Mouse (Mus musculus) ovary, postnatal 10 days (tissue): ENCODE measurements at regions not wholly inside any gene's neighbourhood (a gene's known extent, or its start where the extent isn't known, plus 50 kb on each side); places are given as distances from the start of the nearest gene placed in this dataset.

Source experiments
- DNase-seq: peaks from one replicate; pipeline ENCODE4 v3.0.0; 2022; ENCODE audit warnings: low spot score

DNA sequence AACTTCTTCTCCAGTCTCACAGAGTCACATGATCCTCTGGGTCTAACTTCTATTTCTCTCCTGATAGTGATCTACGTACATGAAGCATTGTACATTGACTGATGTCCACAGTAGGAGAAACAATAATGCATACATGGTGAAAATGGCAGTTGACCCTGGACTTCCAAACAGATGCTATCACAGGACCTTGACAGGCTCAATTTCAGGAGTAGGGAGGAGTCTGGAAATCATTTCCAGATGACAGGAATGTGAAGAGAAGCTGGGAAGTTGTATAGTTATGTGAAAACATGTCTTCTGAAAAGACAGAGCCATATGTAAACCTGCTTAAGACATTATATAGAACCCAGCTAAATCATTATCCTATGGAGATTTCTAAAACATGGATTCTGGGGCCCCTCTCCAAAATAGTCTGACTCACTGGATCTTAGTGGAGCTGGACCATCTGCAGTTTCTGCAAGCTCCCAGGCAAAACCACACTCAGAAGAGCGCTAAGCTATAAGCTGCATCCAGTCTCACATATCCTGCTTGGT, 322.3 kb upstream of the Ldb2 start:
- no peak for DNase-seq

DNA sequence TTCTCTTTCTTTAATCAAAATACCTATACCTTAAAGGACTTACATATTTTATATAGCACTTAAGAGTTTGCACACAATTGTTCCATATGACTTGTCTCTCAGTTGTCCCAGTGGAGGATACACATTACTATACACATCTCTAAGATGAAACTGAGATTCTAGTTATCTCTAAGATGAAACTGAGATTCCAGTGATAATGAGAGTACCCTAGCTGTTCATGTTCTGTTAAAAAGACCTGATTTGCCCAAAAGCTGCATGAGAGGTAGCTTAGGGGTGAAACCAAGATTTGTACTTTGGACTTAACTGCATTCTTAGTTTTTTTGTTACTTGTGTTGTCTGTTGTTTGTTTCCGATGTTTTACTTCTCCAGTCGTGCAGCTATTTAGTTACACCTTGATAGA, 320.3 kb upstream of the Ldb2 start:
- no peak for DNase-seq

DNA sequence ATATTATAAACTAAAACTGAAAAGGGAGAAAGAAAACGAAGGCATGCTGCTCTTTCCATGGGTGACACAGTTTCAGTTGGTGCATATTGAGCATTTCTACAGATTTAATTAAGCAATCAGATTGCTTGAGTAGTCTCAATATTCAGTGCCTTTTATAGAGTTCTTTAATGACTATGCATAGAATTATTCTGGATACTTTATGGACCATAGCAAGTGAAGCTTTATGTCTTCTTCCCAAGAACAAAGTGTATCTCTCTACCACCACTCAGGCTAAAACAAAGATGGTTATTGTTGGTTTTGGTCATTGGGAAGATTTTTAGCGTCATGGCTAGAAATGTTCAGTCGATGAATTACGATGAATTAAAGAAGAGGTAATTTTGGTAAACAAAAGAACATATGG, 311.8 kb upstream of the Ldb2 start:
- DNase-seq: no peak

DNA sequence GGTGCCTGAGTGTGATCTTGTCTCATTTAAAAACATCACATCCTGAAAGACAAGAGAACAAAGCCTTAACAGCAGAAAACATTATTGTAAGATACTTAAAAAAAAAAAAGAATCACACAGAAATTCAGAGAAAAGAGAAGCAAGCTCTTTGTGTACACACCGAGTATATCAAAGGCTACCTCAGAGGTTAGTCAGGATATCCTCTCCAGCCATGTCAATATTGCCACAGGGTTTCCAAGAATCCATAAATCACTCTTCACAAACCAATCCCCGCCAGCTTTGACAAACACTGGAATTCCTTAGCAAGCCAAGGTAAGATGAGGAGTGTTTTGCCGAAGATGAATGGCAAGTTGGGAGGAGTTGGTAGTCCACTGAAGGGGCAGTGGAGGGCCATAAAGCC, 311.3 kb upstream of the Ldb2 start:
- no peak for DNase-seq

DNA sequence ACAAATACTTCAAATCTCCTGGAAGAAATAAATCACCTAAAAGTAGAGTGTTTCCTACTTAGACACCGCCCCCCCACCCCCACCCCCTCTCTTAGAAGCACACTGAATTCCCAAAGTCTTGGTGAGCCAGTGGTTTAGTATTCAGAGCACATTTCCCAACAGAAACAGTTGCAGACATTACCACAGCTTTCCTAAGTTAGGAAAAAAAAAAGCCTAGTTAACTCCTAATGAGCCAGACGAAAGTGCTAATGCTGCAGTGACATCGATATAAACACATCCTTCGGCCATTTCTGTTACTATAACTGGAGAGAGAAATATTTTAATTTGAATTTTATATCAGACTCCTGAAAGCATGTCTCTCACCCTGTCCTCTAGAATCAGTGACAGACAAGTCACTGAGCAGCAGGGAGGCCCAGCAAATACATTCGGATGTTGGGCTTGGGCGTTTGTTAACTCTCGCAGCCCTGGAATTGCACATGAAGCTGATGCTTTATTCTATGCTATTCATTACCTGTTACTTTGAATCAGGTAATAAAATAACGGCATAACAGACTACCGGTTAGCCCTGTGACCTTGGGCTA, 305.8 kb upstream of the Ldb2 start:
- no peak for DNase-seq

DNA sequence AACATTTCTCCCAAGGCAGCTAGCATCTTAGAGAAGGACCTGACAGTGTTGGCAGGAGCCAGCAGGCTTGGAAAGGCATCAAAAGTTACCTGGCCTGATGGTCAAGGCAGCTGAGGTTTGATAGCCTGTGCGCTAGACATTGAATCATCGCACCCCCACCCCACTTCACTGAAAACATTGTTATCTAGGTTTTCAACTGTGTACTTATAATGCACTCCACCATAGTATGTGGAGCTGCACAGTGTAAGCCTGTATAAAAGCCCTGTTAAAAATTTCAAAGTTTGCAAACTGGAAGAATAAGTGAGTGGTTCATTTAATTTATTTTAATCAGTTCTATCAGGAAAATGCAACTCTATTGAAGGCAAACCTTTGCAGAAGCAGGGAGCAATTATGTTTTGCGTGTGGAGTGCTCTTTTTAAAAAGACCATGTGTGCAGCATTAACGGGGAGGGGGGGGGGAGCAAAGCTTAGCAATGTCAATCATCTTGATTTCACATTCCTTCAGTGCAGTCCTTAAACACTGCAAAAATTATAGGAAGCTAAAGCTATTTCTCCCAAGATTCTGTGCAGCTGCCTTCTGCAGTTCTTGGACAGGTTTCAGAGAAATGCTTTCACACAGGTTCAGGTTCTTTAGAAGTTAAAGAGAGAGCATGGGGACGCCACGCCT, 304.4 kb upstream of the Ldb2 start:
- DNase-seq: no peak

DNA sequence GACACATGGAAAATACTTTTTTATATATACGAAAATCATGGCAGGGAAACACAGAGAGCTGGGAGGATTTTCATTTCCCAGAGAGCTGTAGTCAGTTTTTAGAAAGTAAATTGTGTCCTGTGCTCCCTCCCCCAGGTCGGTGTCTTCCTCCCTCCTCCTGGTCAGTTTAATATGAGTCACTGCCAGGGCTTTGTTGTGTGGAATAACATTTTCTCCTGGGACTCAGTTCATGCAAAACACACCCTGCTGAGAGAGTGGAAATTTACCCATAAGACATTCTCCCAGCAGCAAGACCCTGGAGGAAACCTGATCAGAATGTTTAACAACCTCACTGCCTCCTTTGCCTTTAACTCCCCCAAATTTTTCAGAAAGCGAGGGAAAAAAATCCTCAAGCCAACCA, 303.2 kb upstream of the Ldb2 start:
- DNase-seq: no peak

DNA sequence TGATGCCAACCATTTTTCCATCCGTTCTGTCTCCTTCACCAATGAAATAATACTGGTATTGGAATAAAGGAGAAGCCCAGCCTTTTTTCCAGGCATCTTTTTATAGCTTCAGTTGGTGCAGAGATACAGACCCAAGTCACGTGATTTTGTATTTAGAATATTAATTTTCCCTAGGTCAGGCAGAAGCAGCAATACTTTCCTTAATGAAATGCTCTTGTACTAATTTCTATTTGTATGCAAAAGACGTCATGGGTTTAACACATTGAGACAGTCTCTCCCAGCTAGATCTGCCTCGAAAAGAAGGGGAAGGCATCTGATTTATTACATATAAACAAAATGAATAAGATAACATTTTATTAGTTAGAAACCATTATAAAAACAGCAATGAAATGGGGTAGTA, 302.3 kb upstream of the Ldb2 start:
- DNase-seq: no peak

DNA sequence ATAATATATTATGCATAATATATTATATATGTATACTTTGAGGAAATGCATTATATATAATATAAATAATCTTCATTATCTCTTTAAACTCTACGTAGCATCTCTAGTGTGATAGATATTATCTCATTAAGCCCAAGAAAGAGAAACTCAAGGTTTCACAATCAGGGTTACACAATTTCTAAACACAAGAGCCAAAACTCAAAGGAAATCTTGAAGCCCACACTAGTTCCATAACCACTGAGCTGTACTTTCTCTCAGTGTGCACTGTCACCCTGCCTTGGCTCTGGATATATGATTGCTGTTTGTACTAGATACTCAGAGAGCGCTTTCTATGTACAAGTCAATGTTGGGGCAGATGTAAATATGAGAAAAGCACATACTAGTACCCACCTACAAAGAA, 299.6 kb upstream of the Ldb2 start:
- DNase-seq: no peak

DNA sequence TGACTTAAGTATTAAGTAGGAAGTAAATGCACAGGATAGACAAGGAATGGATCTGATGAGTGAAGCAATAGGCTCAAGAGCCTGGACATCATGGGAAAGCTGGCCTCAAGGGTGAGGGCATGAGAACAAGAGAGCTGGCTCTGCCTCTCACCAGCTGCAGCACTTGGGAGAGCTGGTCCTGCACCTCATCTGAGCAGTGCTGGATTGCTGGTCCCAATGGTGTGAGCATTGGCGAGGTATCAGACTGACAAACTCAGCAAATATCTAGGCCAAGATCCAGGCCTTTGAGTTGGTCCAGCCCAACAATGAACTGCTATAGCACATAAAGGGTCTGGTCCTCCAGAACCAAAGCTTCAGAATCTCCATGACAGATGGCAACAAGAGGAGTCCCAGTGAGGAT, 298.5 kb upstream of the Ldb2 start:
- no peak for DNase-seq

DNA sequence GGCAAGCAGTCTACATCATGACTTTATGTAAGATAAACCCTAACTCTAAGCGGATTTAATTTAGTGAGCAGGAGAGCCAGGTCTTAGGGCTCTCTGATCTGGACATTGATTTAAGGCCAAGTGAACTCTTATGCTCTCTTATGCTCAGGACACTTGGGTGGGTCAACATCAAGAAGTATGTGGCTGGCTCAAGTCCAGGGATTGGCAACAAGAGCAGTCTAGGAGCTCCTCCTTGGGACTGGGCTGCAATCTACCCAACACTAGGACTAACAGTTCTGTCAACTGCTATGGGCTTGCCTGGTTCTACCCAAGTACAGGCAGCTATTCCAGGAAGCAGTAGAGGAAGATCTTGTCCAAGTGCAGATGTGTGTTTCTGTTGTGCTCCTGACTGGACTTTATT, 285.3 kb upstream of the Ldb2 start:
- DNase-seq: no peak

DNA sequence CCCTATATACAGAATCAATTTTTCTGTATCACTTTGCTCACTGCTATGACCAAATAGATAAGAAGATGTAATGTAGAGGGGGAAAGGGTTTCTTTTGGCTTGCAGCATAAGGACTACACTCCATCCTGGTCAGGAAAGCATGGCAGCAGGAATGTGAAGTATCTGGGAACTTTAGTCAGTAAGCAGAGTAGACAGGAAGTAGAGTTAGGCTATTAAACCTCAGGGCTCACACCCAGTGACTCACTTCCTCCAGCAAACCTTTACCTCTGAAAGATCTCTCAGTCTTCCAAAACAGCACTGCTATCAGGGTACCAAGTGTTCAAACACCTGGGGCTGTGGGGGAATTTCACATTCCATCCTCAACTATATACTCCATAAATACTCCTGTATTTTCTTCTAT, 283.1 kb upstream of the Ldb2 start:
- no peak for DNase-seq

DNA sequence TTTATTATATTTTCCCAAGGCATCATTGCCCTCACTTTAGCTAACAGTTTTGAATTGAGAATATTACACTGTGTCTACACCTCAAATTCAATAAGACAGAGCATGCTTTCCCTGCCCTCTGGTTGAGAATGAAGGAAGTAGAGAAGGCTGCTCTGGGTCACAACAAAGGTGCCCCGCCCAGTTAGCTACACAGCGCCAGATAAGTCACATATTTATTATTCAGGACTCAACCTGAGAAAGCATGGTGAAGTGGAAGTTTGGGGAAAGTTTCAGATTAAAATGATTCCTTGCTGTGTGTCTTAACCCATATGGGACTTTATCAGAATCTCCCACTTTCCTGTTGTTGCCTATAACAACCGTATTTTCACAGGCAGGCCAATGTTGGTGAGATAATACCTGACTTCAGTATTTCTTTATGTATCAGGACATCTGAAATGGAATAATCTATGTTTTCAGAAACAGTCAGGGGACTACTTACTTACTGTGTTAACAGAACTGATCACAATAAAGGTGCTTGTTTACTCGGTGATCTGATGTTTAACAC, 276.9 kb upstream of the Ldb2 start:
- DNase-seq: no peak

DNA sequence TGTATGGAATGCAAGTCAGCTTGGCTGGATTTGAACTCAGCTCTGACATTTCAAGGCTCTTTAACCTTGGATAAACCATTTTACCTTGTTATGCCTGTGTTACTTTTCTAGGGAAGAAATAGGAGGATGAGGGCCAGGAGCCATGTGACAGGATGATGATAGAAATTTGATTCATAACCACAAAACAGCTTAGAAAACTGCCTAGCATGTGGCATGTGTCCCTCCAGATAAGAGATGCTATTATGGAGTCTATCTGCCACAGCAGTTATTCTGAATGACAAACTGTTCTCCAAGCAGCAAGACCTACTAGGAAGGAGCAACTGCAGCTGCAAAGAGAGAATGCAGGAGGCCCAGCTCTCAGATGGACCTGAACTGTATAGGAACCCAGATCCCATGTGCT, 275.7 kb upstream of the Ldb2 start:
- DNase-seq: no peak

DNA sequence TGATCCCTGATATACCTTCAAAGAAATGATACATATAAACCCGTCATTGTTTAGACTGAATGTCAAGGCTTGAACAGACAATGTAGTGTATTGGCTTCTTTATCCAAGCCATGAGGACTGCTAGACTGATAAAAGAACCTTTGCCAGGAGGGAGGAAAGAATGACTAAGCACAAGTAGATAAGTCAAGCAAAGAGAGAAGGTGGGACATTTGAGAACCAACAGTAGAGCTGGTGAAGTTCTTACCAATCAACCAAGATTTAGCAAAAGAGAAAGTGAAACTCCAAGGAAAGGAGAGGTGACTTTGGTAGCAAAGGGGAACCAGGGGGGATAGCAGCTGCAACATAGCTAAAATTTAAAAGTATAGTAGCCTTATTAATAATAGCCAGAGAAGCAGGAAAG, 273.0 kb upstream of the Ldb2 start:
- no peak for DNase-seq

DNA sequence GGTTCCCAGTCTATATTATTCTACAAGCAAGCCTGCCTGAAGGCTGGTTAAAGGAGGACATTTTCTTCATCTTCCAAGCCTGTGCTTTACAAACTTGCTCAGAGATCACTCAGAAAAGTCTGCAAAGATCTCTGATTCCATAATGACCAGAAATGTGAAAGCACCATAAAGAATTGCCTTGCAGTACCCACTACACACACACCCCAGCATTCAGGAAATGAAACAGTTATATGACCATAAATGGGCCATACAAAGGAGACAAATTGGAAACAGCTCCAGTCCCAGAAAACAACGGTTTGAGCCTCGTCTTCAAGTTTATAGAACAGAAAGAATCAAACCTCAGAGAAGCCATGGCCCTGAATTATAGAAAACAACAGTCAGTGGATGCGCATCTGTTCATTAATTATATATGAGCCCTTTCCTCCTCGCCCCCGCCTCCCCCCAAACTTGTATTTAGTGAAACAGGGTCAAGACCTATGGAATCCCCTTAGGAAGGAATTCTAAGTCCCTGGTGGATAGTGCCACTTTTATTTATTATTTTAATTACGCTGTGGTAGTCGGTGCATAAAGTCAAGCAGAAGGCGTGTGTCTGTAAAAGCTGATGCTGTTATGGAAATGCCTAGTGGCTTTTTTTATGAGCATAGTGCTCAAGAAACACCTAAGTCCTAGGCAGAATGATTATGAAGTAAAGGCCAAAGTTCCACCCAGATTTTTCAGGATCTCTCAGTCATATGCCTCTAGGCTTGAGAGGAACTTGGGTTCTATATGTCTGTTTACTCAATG, 266.6 kb upstream of the Ldb2 start:
- DNase-seq: no peak

DNA sequence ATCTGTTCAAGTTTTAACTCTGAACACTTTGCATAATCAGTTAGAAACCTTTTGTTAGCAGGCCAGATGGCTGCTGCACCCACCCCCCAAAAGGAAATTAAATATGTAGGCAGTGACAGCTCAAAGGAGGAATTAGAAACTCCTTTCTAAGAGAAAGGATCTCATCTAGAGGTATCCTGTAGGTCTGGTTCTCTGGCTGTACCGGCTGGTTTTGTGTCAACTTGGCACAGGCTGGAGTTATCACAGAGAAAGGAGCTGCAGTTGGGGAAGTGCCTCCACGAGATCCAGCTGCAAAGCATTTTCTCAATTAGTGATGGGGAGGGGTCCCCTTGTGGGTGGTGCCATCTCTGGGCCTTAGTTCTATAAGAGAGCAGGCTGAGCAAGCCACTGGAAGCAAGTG, 263.1 kb upstream of the Ldb2 start:
- no peak for DNase-seq

DNA sequence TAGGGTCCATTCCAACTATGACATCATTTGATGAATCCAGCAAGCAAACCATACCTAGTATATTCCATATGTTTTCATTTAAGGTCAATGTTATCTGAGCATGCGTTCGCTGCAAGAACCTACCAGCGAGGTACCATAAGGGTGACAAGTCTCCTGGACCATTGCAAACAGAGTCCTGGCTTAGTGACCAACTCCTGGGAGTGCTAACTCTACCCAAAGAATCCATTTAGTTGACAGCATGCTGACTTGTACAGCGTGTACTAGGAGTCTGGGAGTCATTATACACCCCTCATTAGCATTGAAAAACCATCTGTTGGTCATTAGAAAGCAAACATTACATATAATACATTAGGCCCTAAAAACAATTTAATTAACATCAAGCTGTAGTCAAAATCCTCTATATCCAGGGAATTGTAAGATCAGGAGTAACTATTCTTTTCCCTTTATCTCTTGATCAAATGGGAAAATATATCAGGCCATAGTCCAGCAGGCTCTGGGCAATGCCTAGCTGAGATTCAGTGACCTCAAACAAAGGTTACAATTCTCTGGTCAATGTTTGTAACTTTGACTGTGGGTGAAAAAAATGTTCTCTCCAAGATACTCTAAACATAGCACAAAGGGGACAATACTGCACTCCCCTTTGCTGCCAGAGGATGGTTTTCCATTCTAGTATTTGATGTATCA, 255.9 kb upstream of the Ldb2 start:
- no peak for DNase-seq

DNA sequence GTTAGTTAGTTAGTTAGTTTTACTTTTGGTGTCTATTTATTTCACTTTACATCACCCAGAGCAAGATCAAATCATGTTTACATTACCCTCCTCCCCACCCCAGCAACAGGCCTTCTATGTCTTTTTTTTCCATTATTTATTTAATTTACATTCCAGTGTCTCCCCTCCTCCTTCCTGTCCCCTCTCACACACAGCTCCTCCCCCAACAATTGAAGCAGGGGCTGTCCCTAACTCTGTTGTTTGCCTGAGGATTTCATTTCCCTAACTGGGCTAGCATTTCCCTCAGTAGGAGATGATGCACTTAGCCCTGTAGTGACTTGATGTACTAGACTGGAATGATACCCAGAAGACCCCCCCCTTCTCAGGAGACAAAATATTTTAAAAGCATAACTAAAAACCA, 249.9 kb upstream of the Ldb2 start:
- DNase-seq: no peak

DNA sequence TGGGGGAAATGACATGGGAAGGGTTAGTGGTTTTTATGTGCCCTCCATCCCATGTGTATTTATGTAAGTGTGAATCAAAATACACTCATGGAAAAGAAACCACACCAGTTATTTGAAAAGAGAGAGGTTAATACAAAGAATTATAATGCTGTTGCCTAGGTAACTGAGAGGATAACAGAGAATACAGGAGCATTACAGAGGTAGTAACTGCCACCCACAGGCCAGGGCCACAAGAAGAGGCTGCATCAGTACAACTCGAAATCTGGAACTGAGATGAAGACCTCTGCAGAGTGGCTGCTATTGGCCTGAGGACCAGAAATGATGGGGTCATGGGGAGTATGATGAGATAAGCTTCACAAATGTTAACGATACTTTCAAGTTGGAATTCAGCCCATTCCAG, 243.4 kb upstream of the Ldb2 start:
- DNase-seq: no peak

DNA sequence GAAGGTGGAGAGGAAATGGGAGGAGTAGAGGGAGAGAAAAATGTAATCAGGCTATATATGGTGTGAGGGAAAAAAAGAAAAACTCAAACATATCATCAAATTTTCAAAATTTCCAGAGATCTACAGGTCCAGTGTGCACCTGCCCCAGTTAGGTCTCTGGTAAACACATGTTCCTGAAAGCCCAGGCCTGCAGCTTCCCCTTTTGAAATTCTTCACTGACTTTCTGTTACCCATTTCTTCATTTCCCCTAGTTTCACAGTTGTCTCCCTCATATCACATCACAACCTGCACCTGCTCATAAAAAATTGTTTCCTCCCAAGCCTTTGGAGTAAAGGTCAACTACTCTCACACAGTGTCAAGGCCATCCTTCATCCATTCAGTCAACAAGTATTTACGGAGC, 236.9 kb upstream of the Ldb2 start:
- DNase-seq: no peak

DNA sequence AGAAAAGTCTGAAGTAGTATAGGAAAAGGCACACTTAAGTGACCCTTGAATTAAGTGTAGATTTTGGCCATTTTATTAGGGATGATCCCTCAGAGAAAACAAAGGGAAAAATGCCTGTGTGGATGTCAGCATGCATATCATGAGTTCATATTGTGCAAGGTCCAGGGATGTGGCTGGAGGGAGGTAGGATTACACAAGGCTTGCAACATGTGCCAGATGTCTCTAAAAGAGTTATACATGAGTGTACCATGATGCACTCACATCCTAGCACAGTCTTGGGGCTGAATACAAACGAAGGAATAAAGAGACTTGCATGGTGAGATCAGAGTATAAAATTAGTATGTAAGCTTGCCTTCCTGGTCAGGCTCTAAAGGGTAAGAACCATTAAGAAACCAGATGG, 233.7 kb upstream of the Ldb2 start:
- DNase-seq: no peak

DNA sequence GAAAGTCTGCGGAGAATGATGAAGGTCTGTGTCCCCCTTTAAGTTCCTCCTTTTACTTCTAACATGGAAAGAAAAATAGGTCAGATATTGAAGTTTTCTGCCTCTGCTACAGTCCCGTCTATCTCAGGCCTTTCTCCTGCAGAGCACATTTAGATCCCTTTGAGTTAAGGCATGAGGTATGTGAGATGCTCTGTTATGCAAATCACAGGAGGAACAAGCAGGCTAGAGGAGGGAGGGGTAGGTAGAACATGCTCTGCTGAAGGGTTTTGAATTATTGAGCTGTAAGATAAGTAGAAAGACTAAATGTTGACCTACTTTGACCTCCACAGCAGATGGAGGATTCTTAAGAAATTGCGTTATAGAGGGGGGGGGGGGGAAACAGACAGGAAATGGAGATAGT, 228.4 kb upstream of the Ldb2 start:
- DNase-seq: no peak
